Mouse (Mus musculus): ENCODE measurements around the gene Gm47995. TPM values are rescaled to one million over a fixed set of nuclear protein-coding genes. Genes with fewer than 3 reads are reported as not detected.
"Not testable (repeated sequence)": the region's sequence is repeated elsewhere in the genome, so short reads cannot be mapped to it uniquely, and the experiment has no call there.

Gm47995 gene
- total RNA-seq, 1 experiment from 2014 or later: not detected

DNA sequence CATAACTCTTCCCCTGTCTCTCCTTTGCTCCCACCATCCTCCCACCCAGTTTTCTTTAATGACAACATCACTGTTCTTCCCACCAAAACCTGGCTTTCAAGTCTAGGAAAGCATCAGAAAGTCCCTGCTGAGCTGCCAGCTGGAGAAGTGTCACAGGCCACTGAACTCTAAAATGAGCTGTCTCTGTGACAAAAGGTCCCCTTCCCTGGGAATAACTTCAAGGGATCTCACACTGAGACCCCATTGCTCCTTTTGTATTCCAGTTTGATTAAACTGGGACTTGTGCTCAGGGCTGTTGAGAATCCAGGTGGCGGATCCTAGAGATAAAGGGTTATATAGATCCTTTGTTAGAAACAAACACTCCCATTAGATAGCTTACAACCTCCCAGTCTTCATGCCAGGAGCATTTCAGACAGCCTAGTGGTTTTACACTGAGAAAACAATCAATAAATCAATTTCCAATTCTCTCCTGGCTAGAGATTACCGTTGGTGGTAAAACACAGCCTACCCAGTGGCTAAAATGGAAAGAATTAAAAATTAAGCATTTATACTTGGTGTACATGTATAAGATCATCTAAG, 19.7 kb upstream of the Gm47995 start:
- ATAC-seq (replicated peaks in 1 of 2; ENCODE audit: insufficient read depth in 1 of 2, low FRiP score in 2 of 2, low TSS enrichment in 1 of 2, low read depth in 1 of 2, poor library complexity in 2 of 2, severe bottlenecking in 2 of 2): no peak

DNA sequence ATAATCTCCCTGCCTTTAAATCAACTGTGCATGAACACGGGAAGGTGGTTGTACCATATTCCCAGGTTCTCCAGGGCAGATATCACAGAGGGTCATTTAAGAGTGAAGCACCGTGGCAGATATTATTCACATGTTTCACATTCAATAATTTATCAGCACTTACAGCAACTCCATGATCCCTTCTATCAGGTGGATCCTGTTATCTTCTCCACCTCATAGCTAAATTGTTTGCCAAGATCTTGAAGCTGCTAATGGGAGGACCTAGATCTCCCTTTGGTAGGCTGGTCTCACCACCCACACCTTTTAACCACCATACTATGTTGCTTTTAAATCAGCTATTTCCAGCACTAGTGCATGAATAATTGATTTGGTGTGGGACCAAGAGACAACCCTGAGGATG, 18.1 kb upstream of the Gm47995 start:
- ATAC-seq (replicated peaks in 1 of 2; ENCODE audit: insufficient read depth in 1 of 2, low FRiP score in 2 of 2, low TSS enrichment in 1 of 2, low read depth in 1 of 2, poor library complexity in 2 of 2, severe bottlenecking in 2 of 2): no peak

DNA sequence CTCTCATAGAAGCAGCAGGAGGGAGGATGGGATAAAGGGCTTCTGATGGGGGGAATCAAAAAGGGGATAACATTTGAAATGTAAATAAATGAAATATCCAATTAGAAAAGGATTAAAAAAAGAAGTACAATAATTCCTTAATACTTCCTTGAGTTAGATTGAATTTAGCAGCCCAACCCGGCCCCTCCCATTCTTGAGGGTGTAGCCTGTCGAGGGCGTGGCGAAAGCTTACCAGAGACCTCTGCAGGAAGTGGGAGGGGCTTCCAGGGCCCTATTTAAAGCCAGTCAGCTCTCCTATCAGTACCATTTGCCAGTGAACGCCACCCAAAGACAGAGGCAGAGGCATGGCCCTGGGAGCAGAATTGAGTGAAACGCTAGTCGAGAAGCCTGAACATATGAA, 16.0 kb upstream of the Gm47995 start, which contains the start of gene Gm47985:
Gene Gm47985, plus strand, starts transcription at position 272 of the 400 bp plus-strand sequence.
- not testable (repeated sequence) for ATAC-seq (replicated peaks in 1 of 2; ENCODE audit: insufficient read depth in 1 of 2, low FRiP score in 2 of 2, low TSS enrichment in 1 of 2, low read depth in 1 of 2, poor library complexity in 2 of 2, severe bottlenecking in 2 of 2)

DNA sequence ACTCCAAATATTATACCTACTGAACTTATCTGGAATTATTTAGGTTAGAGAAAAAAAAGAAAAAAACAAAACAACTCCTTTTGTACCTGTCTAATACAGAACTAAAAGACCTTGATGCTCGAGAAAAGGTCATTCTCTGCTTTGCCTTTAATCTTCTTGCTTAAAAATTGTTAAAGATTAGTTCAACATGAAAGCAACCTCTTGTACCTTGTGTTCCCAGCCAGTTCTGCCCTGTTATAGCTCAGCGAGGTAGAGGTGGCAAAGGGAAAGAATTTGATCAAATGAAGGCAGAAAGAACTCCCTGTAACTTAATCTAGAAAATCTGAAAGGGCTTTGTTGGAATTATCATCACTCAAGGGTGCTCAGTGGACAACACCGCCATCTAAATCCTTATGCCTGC, 12.1 kb upstream of the Gm47995 start:
- not testable (repeated sequence) for ATAC-seq (replicated peaks in 1 of 2; ENCODE audit: insufficient read depth in 1 of 2, low FRiP score in 2 of 2, low TSS enrichment in 1 of 2, low read depth in 1 of 2, poor library complexity in 2 of 2, severe bottlenecking in 2 of 2)

DNA sequence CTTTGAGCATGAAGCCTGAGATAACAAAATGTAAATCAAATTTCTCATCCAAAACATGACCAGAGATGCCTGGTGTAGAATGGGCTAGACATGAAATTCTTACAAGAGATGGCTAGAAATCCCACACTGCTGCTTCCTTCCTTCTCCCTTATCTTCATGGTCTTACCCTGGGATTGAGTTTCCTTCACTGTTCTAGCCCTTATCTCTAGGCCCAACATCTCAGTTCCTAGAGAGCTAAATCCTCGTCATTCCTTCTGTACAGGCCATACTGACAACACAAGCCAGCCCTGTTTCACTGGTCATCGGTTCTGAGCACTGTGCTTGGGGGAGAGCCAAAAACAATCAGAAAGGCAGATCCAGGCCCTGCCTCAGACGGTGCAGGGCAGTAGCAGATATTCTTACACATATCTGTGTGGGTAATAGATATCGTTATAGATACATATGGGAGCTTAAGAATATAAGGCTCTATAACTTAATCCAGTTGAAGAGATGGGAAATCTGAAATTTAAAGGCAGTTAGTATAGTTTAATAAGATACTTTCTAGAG, 11.3 kb upstream of the Gm47995 start:
- ATAC-seq (replicated peaks in 1 of 2; ENCODE audit: insufficient read depth in 1 of 2, low FRiP score in 2 of 2, low TSS enrichment in 1 of 2, low read depth in 1 of 2, poor library complexity in 2 of 2, severe bottlenecking in 2 of 2): not testable (repeated sequence)

DNA sequence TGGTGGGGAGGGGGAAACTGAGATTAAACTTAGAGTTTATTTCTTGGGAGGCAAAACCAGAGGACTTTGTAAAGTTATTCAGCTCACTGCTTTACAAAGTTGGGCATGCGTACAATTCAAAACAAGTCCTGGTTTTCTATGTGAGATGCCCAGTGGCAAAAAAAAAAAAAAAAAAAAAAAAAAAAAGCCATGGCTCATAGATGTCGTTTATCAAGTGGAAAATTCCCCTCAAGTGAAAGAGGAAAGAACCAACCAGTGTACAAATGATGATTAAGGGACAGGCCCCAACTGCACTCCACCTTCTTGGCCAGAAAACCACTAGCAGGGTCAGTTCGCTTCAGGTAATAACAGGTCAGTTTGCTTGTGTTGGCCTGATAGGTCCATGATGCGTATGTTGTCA, 9.8 kb upstream of the Gm47995 start:
- no peak for ATAC-seq (replicated peaks in 1 of 2; ENCODE audit: insufficient read depth in 1 of 2, low FRiP score in 2 of 2, low TSS enrichment in 1 of 2, low read depth in 1 of 2, poor library complexity in 2 of 2, severe bottlenecking in 2 of 2)

DNA sequence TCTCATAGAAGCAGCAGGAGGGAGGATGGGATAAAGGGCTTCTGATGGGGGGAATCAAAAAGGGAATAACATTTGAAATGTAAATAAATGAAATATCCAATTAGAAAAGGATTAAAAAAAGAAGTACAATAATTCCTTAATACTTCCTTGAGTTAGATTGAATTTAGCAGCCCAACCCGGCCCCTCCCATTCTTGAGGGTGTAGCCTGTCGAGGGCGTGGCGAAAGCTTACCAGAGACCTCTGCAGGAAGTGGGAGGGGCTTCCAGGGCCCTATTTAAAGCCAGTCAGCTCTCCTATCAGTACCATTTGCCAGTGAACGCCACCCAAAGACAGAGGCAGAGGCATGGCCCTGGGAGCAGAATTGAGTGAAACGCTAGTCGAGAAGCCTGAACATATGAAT, 6.2 kb upstream of the Gm47995 start, which contains the start of gene Gm8947:
Gene Gm8947, plus strand, starts transcription at position 302 of the 400 bp plus-strand sequence.
- not testable (repeated sequence) for ATAC-seq (replicated peaks in 1 of 2; ENCODE audit: insufficient read depth in 1 of 2, low FRiP score in 2 of 2, low TSS enrichment in 1 of 2, low read depth in 1 of 2, poor library complexity in 2 of 2, severe bottlenecking in 2 of 2)

DNA sequence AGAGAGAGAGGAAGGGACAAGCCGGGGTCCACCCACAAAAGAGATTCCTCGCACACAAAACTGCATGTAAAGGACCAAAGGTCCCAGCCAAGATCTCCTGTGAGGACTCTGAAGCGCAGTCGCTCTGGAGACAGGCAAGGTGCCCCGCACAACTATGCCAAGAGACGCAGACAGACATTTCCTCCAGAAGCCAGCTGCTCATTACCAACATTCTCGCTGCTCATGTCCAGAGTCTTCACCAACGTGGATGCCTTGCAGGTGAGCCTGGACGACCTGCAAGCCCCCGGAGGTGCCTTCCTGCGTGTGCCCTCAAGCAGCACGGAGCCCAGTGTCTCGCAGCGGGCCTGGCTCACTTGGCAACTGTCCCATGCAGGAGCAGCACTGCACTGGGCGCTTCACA, 5.5 kb upstream of the Gm47995 start:
- ATAC-seq (replicated peaks in 1 of 2; ENCODE audit: insufficient read depth in 1 of 2, low FRiP score in 2 of 2, low TSS enrichment in 1 of 2, low read depth in 1 of 2, poor library complexity in 2 of 2, severe bottlenecking in 2 of 2): not testable (repeated sequence)

DNA sequence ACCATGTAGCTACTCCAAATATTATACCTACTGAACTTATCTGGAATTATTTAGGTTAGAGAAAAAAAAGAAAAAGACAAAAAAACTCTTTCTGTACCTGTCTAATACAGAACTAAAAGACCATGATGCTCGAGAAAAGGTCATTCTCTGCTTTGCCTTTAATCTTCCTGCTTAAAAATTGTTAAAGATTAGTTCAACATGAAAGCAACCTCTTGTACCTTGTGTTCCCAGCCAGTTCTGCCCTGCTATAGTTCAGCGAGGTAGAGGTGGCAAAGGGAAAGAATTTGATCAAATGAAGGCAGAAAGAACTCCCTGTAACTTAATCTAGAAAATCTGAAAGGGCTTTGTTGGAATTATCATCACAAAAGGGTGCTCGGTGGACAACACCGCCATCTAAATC, 2.3 kb upstream of the Gm47995 start:
- ATAC-seq (replicated peaks in 1 of 2; ENCODE audit: insufficient read depth in 1 of 2, low FRiP score in 2 of 2, low TSS enrichment in 1 of 2, low read depth in 1 of 2, poor library complexity in 2 of 2, severe bottlenecking in 2 of 2): not testable (repeated sequence)

DNA sequence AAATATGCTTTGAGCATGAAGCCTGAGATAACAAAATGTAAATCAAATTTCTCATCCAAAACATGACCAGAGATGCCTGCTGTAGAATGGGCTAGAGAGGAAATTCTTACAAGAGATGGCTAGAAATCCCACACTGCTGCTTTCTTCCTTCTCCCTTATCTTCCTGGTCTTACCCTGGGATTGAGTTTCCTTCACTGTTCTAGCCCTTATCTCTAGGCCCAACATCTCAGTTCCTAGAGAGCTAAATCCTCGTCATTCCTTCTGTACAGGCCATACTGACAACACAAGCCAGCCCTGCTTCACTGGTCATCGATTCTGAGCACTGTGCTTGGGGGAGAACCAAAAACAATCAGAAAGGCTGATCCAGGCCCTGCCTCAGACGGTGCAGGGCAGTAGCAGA, 1.6 kb upstream of the Gm47995 start:
- not testable (repeated sequence) for ATAC-seq (replicated peaks in 1 of 2; ENCODE audit: insufficient read depth in 1 of 2, low FRiP score in 2 of 2, low TSS enrichment in 1 of 2, low read depth in 1 of 2, poor library complexity in 2 of 2, severe bottlenecking in 2 of 2)

DNA sequence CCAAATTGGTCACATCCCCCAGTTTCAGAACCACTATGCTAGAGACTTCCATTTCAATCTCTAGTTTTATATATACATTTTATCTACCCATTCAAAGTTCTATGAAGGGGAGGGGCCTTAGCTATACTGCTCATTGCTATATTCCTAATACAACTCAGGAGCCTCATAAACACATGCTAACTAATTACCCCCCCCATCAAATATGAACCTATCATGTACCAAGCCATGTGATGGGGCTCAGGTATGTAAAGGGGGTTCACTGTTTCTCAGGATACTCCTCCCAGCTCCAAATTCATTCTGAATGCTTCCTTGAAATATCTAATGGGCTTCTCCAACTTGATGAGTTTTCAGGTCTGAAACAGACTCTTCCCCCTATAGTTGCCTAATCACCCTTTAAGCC, 2.4 kb downstream of the Gm47995 start:
- not testable (repeated sequence) for ATAC-seq (replicated peaks in 1 of 2; ENCODE audit: insufficient read depth in 1 of 2, low FRiP score in 2 of 2, low TSS enrichment in 1 of 2, low read depth in 1 of 2, poor library complexity in 2 of 2, severe bottlenecking in 2 of 2)

DNA sequence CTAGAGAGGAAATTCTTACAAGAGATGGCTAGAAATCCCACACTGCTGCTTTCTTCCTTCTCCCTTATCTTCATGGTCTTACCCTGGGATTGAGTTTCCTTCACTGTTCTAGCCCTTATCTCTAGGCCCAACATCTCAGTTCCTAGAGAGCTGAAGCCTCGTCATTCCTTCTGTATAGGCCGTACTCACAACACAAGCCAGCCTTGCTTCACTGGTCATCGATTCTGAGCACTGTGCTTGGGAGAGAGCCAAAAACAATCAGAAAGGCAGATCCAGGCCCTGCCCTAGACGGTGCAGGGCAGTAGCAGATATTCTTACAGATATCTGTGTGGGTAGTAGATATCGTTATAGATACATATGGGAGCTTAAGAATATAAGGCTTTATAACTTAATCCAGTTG, 4.5 kb downstream of the Gm47995 start:
- peak; percentile 14 to 22; a peak in 1 of 4 replicates for ATAC-seq (replicated peaks in 1 of 2; ENCODE audit: insufficient read depth in 1 of 2, low FRiP score in 2 of 2, low TSS enrichment in 1 of 2, low read depth in 1 of 2, poor library complexity in 2 of 2, severe bottlenecking in 2 of 2)

DNA sequence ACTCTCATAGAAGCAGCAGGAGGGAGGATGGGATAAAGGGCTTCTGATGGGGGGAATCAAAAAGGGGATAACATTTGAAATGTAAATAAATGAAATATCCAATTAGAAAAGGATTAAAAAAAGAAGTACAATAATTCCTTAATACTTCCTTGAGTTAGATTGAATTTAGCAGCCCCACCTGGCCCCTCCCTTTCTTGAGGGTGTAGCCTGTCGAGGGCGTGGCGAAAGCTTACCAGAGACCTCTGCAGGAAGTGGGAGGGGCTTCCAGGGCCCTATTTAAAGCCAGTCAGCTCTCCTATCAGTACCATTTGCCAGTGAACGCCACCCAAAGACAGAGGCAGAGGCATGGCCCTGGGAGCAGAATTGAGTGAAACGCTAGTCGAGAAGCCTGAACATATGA, 5.6 kb downstream of the Gm47995 start, which contains the start of gene 3110040M04Rik:
Gene 3110040M04Rik, plus strand, starts transcription at position 304 of the 400 bp plus-strand sequence.
- ATAC-seq (replicated peaks in 1 of 2; ENCODE audit: insufficient read depth in 1 of 2, low FRiP score in 2 of 2, low TSS enrichment in 1 of 2, low read depth in 1 of 2, poor library complexity in 2 of 2, severe bottlenecking in 2 of 2): not testable (repeated sequence)

DNA sequence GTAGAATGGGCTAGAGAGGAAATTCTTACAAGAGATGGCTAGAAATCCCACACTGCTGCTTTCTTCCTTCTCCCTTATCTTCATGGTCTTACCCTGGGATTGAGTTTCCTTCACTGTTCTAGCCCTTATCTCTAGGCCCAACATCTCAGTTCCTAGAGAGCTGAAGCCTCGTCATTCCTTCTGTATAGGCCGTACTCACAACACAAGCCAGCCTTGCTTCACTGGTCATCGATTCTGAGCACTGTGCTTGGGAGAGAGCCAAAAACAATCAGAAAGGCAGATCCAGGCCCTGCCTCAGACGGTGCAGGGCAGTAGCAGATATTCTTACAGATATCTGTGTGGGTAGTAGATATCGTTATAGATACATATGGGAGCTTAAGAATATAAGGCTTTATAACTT, 10.2 kb downstream of the Gm47995 start:
- ATAC-seq (replicated peaks in 1 of 2; ENCODE audit: insufficient read depth in 1 of 2, low FRiP score in 2 of 2, low TSS enrichment in 1 of 2, low read depth in 1 of 2, poor library complexity in 2 of 2, severe bottlenecking in 2 of 2): not testable (repeated sequence)

DNA sequence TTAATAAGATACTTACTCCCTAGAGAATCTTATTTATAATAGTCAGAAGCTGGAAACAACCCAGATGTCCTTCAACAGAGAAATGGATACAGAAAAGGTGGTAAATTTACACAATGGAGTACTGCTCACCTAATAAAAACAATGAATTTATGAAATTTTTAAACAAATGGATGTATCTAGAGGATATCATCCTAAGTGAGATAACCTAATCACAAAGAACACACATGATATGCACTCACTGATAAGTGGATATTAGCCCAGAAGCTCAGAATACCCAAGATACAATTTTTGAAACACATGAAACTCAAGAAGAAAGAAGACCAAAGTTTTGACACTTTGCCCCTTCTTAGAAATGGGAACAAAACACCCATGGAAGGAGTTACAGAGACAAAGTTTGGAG, 10.7 kb downstream of the Gm47995 start:
- ATAC-seq (replicated peaks in 1 of 2; ENCODE audit: insufficient read depth in 1 of 2, low FRiP score in 2 of 2, low TSS enrichment in 1 of 2, low read depth in 1 of 2, poor library complexity in 2 of 2, severe bottlenecking in 2 of 2): not testable (repeated sequence)

DNA sequence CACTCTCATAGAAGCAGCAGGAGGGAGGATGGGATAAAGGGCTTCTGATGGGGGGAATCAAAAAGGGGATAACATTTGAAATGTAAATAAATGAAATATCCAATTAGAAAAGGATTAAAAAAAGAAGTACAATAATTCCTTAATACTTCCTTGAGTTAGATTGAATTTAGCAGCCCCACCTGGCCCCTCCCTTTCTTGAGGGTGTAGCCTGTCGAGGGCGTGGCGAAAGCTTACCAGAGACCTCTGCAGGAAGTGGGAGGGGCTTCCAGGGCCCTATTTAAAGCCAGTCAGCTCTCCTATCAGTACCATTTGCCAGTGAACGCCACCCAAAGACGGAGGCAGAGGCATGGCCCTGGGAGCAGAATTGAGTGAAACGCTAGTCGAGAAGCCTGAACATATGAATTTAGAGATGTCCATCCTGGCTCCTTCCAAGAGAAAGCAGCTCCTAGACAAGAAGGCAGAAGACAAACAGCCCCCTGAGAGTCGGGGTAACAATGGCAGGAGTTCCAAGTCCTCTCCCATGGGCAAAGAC, 11.6 kb downstream of the Gm47995 start, which contains the start of gene Gm47996:
Gene Gm47996, plus strand, starts transcription at position 308 of the 532 bp plus-strand sequence.
- not testable (repeated sequence) for ATAC-seq (replicated peaks in 1 of 2; ENCODE audit: insufficient read depth in 1 of 2, low FRiP score in 2 of 2, low TSS enrichment in 1 of 2, low read depth in 1 of 2, poor library complexity in 2 of 2, severe bottlenecking in 2 of 2)

DNA sequence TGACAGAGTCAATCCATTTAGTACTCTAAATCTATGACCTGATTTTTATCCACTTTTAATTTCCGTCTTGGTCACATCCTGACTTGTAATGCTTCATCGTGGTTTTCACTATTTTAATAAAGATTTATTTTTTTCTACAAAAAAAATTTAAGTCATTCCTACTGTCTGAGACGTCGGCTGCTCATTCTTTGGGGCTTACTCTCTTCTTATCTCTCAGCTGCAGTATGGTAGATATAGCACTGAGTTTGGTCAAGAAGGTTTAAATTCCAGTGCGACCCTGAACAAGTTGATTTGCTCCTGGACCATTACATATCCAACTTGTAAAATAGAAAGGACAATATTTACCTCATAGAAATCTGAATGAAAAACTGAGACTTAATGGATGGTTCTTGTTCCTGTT, 13.4 kb downstream of the Gm47995 start:
- ATAC-seq (replicated peaks in 1 of 2; ENCODE audit: insufficient read depth in 1 of 2, low FRiP score in 2 of 2, low TSS enrichment in 1 of 2, low read depth in 1 of 2, poor library complexity in 2 of 2, severe bottlenecking in 2 of 2): not testable (repeated sequence)

DNA sequence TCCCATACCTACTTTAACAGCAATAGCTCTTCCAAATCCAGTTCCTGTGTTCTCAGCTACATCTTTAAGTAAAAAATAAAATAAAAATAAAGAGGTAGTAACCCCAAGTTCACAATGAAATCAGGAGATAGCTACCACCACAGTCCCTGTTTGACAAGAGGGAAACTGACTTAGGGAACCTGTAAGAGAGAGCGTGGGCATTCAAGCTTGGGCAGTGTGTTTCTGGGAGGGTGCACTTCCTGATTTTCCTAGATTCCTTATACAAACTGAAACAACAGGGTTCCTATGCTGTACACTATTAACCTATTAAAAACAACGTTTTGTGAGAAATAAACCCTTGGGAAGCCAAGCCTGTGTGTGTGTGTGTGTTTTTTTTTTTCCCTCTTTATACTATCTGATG, 16.6 kb downstream of the Gm47995 start:
- no peak for ATAC-seq (replicated peaks in 1 of 2; ENCODE audit: insufficient read depth in 1 of 2, low FRiP score in 2 of 2, low TSS enrichment in 1 of 2, low read depth in 1 of 2, poor library complexity in 2 of 2, severe bottlenecking in 2 of 2)

DNA sequence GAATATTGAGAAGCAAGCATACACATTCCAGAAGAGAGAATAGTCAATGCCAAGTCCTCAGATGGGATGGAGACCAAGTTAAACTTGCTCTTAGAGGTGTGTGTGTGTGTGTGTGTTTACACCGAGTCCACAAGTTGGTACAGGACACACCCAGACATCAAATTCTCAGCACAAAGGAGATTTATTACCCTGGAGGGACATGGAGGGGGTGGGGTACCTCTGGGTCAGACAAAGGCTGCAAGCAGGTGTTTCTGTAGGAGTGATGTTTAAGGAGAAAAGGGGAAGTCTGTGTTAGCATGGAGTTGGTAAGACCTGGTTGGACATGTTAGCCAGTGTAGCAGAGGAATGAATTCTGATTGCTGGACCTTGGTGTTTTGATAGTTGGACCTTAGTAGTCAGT, 17.7 kb downstream of the Gm47995 start:
- ATAC-seq (replicated peaks in 1 of 2; ENCODE audit: insufficient read depth in 1 of 2, low FRiP score in 2 of 2, low TSS enrichment in 1 of 2, low read depth in 1 of 2, poor library complexity in 2 of 2, severe bottlenecking in 2 of 2): no peak

Measured in hematopoietic stem cell, adult 5-6 weeks (primary cell).